In genomic region chr9:28940901-28941300, GRCm38 (mm10) we compare ENCODE assay signal across 14 mouse cellular contexts.
"Had no signal": no experiment of that assay in that cellular context is flagged by ENCODE, and none has a peak within 500 bp of the region (broad histone marks: within the 10 kb centered on the region; RNA-seq: fewer than 3 reads in every experiment).

No protein-coding gene starts in this region.

- DNase-seq: heart, adult 2 months; heart, postnatal 10 days; heart, postnatal 14 days; heart, postnatal 36 days; heart, postnatal 4 days; kidney, adult 11 months; kidney, adult 18-20 months; kidney, adult 2 months; kidney, adult 8-10 months; kidney, adult 9 months; kidney, postnatal 14 days; kidney, postnatal 25 days; kidney, postnatal 36 days; kidney, postnatal 4 days had no signal
